Mouse (Mus musculus) kidney, adult 11 months (tissue): Measurements from ENCODE around the gene Dlst.
"Not testable (repeated sequence)": the region's sequence is repeated elsewhere in the genome, so short reads cannot be mapped to it uniquely, and the experiment has no call there.

Experiments
- DNase-seq: peaks from one replicate; pipeline ENCODE4 v3.0.0; 2022

Dlst gene

GRCm38 (mm10) chr12:85115678-85116077, 5.0 kb downstream of the Dlst start:
- no peak for DNase-seq

GRCm38 (mm10) chr12:85121806-85122459, 11.3 kb downstream of the Dlst start:
- DNase-seq = no peak

- no peak for DNase-seq
Observed at GRCm38 (mm10) chr12:85123108-85123530, 12.5 kb downstream of the Dlst start.

GRCm38 (mm10) chr12:85123645-85124044, 13.0 kb downstream of the Dlst start:
- DNase-seq = no peak

GRCm38 (mm10) chr12:85124751-85125150, 14.1 kb downstream of the Dlst start:
- no peak for DNase-seq

- peak; percentile 79 for DNase-seq
Observed at GRCm38 (mm10) chr12:85126986-85127603, 16.5 kb downstream of the Dlst start.

- no peak for DNase-seq
Observed at GRCm38 (mm10) chr12:85129426-85129978, 18.9 kb downstream of the Dlst start.

GRCm38 (mm10) chr12:85131361-85131760, 20.7 kb downstream of the Dlst start:
- no peak for DNase-seq

- no peak for DNase-seq
Observed at GRCm38 (mm10) chr12:85134043-85134794, 23.6 kb downstream of the Dlst start.

GRCm38 (mm10) chr12:85135513-85136470, 25.2 kb downstream of the Dlst start:
- DNase-seq = no peak

GRCm38 (mm10) chr12:85136627-85137026, 26.0 kb downstream of the Dlst start:
- no peak for DNase-seq

- DNase-seq = no peak
Observed at GRCm38 (mm10) chr12:85140036-85140701, 29.5 kb downstream of the Dlst start.

GRCm38 (mm10) chr12:85141096-85141495, 30.5 kb downstream of the Dlst start:
- DNase-seq = no peak

- peak; percentile 56 for DNase-seq
Observed at GRCm38 (mm10) chr12:85142803-85143202, 32.2 kb downstream of the Dlst start.

- DNase-seq = not testable (repeated sequence)
Observed at GRCm38 (mm10) chr12:85144276-85144675, 33.6 kb downstream of the Dlst start.

- no peak for DNase-seq
Observed at GRCm38 (mm10) chr12:85144821-85145220, 34.2 kb downstream of the Dlst start.

- DNase-seq = no peak
Observed at GRCm38 (mm10) chr12:85145630-85146029, 35.0 kb downstream of the Dlst start.

- DNase-seq = no peak
Observed at GRCm38 (mm10) chr12:85146355-85146754, 35.7 kb downstream of the Dlst start.

GRCm38 (mm10) chr12:85146881-85147280, 36.2 kb downstream of the Dlst start:
- no peak for DNase-seq

GRCm38 (mm10) chr12:85150321-85151001, 39.8 kb downstream of the Dlst start:
- no peak for DNase-seq
